In the genomic region with DNA sequence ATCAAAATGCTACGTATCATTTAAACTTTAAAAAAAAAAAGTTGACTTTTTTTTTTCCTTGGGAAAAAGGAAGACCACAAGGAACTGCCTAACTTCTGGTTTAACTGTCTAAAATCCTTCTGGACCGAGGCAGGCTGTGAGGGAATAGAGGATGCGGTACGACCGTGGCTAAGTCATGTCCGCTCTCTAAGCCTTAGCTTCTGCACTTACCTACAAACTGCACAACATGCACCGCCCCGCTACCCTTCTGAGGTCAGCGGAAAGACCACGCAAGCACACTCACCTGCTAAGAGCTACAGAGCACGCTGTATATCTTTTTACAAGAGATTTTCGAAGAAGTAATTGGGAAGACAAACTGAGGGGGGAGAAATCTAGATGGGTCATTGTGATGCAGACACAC, we compare ENCODE assay signal across 17 mouse cellular contexts.
"Had no signal": no experiment of that assay in that cellular context is flagged by ENCODE, and none has a peak within 500 bp of the region (broad histone marks: within the 10 kb centered on the region; RNA-seq: fewer than 3 reads in every experiment).

No protein-coding gene starts in this region.

- ATAC-seq: lung, postnatal 0 days; midbrain, embryonic 13.5 days; midbrain, embryonic 16.5 days had no signal

- H3K9me3 ChIP-seq: lung, embryonic 15.5 days; midbrain, embryonic 13.5 days; neural tube, embryonic 12.5 days; stomach, embryonic 15.5 days had no signal

- H3K9ac ChIP-seq: lung, embryonic 15.5 days; midbrain, embryonic 13.5 days; neural tube, embryonic 12.5 days; stomach, embryonic 15.5 days had no signal

- H3K4me3 ChIP-seq: lung, embryonic 15.5 days; megakaryocyte, embryonic 14.5 days; midbrain, embryonic 13.5 days; neural tube, embryonic 12.5 days; stomach, embryonic 15.5 days had no signal

- H3K27me3 ChIP-seq: lung, embryonic 15.5 days; megakaryocyte, embryonic 14.5 days; midbrain, embryonic 13.5 days; neural tube, embryonic 12.5 days; stomach, embryonic 15.5 days had no signal

- DNase-seq: lung, adult 2 months; lung, postnatal 14 days; lung, postnatal 36 days; right cerebral cortex, postnatal 14 days; thymus, adult 2 months; thymus, postnatal 25 days; thymus, postnatal 4 days had no signal

- H3K4me2 ChIP-seq: lung, embryonic 15.5 days; midbrain, embryonic 11.5 days; midbrain, embryonic 13.5 days; neural tube, embryonic 12.5 days; stomach, embryonic 15.5 days had no signal

- H3K4me1 ChIP-seq: lung, embryonic 15.5 days; stomach, embryonic 15.5 days had no signal

- H3K27ac ChIP-seq: lung, embryonic 15.5 days; macrophage; midbrain, embryonic 13.5 days; neural tube, embryonic 12.5 days; stomach, embryonic 15.5 days; stomach, postnatal 0 days had no signal

- H3K36me3 ChIP-seq: lung, embryonic 15.5 days; midbrain, embryonic 13.5 days; neural tube, embryonic 12.5 days had no signal
